Mouse (Mus musculus): ENCODE data around the gene Pax7. TPM values are rescaled to one million over a fixed set of nuclear protein-coding genes. Genes with fewer than 3 reads are reported as not detected.
A peak's percentile ranks its signal among the peaks of the same experiment; 100 is the strongest.

Pax7 gene
- polyA plus RNA-seq, 1 experiment = 0.37 TPM

DNA sequence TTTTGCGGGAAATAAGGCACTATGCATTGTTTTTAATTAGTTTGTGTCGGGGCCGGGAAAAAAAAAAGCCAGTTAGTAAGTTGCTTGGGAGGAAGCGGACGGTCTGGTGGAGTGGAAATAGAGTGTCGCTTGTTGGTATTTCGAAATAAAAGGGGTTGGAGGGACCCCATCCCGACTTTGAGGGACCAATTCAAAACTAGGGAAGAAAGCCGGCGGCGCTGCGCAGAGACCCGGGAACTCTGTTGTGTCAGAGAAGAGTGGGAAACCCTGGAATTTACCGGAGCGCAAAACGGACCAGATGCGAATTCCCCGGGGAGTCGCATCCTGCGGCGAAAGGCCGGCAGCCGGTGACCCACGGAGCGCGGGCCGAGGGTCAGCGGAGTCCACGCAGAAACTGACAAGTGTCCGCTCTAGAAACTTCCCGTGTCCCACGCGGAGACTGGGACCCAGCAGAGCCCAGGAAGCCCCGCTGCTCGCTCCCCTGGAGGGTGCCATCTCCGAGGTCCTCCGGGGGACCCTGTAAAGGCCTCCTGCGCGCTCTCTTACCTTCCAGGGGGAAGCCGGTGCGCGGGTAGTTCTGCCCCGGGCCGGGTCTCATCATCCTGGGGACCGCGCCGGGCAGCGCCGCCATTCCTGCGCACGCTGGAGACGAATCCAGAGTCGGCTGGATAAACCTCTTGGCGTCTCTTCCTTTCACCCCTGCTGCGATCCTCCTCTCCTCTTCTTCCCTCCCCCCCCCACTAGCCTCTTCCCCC lies 870 bp downstream of the Pax7 start:
- Histone ChIP-seq H3K4me2 (ENCODE audit: low read depth) (peak overlapping the region; percentile 60), H3K36me3 (ENCODE audit: control insufficient read depth, insufficient read depth) (no peaks in the 10 kb centered on the region), H3K27me3 (ENCODE audit: control insufficient read depth, insufficient read depth, insufficient read length) (peaks cover 47% of the 10 kb centered on the region)

DNA sequence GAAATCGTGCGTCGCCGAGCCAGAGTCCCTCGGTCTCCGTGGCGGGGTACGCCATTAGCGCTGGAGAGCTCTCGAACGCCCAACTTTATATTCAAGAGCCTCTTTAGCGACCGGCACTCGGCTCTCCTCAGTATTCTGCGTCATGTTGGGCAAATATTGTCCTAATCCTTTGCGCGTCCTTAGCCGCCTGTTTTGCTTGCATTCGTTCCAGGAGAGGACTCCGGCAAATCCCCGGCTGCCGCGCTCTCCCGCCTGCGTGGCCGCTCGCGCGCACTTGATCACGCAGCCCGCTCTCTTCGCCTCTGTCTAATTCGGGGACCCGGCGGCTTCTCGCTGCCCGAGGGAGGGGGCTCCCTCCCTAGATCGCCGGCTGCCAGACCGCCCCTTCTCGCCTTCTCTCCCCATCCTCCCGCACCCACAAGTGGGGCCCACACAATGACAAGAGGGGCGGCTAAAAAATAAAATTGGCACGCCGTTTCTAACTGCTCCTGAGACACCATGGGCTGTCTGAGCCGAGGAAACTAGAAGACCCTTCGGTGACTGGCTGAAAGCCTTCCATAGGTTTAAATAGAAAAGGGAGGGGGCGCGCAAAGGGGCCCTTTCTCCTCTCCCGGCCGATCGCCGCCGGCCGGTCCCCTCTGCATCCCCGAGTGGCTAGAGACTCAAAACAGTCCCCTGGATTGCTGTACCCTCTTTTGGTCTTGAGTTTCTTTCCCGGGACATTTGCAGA lies 1.7 kb downstream of the Pax7 start:
- Histone ChIP-seq H3K4me3 (peak overlapping the region; percentile 11), H3K4me2 (ENCODE audit: low read depth) (peak overlapping the region; percentile 60), H3K36me3 (ENCODE audit: control insufficient read depth, insufficient read depth) (no peaks in the 10 kb centered on the region), H3K27me3 (ENCODE audit: control insufficient read depth, insufficient read depth, insufficient read length) (peaks cover 47% of the 10 kb centered on the region), H3K79me2 (ENCODE audit: control insufficient read depth, insufficient read depth) (no peaks in the 10 kb centered on the region), H3ac (ENCODE audit: control insufficient read depth, insufficient read length) (no peak overlapping the region)
- no peak for TF ChIP-seq TCF12 (IDR thresholded peaks at IDR 0.05; ENCODE audit: insufficient read depth, poor library complexity, severe bottlenecking)
- no peak for TF ChIP-seq MYOG (IDR thresholded peaks at IDR 0.05; ENCODE audit: control insufficient read depth in 1 of 3, insufficient read depth in 1 of 3, insufficient read length in 2 of 3, low read depth in 2 of 3)
- TF ChIP-seq POLR2A (IDR thresholded peaks at IDR 0.05; ENCODE audit: insufficient read length, low read depth) = no peak
- TF ChIP-seq MYOD1 (IDR thresholded peaks at IDR 0.05; ENCODE audit: control insufficient read depth in 1 of 3, insufficient read length in 2 of 3, low read depth in 2 of 3) = no peak
- no peak for TF ChIP-seq CEBPB (IDR thresholded peaks at IDR 0.05; ENCODE audit: insufficient read depth, poor library complexity, severe bottlenecking)
- no peak for TF ChIP-seq SRF (IDR thresholded peaks at IDR 0.05; ENCODE audit: control insufficient read depth, insufficient read length, low read depth)
- TF ChIP-seq REST (IDR thresholded peaks at IDR 0.05; ENCODE audit: insufficient read depth, insufficient read length) = no peak
- no peak for TF ChIP-seq POLR2AphosphoS2 (IDR thresholded peaks at IDR 0.05; ENCODE audit: insufficient read length, low read depth)
- no peak for TF ChIP-seq MAX (IDR thresholded peaks at IDR 0.05; ENCODE audit: low read depth)
- TF ChIP-seq E2F4 (IDR thresholded peaks at IDR 0.05; ENCODE audit: insufficient read depth) = no peak
- TF ChIP-seq USF1 (IDR thresholded peaks at IDR 0.05; ENCODE audit: low read depth) = no peak
- TF ChIP-seq TCF3 (IDR thresholded peaks at IDR 0.05; ENCODE audit: insufficient read length, low read depth) = no peak

More for the DNA sequence above, 870 bp downstream of the Pax7 start:
- TF ChIP-seq CEBPB (IDR thresholded peaks at IDR 0.05; ENCODE audit: insufficient read depth, poor library complexity, severe bottlenecking) = no peak
- H3ac ChIP-seq (ENCODE audit: control insufficient read depth, insufficient read length) = no peak overlapping the region
- H3K4me3 ChIP-seq = peak overlapping the region; percentile 11
- no peaks in the 10 kb centered on the region for H3K79me2 ChIP-seq (ENCODE audit: control insufficient read depth, insufficient read depth)

DNA sequence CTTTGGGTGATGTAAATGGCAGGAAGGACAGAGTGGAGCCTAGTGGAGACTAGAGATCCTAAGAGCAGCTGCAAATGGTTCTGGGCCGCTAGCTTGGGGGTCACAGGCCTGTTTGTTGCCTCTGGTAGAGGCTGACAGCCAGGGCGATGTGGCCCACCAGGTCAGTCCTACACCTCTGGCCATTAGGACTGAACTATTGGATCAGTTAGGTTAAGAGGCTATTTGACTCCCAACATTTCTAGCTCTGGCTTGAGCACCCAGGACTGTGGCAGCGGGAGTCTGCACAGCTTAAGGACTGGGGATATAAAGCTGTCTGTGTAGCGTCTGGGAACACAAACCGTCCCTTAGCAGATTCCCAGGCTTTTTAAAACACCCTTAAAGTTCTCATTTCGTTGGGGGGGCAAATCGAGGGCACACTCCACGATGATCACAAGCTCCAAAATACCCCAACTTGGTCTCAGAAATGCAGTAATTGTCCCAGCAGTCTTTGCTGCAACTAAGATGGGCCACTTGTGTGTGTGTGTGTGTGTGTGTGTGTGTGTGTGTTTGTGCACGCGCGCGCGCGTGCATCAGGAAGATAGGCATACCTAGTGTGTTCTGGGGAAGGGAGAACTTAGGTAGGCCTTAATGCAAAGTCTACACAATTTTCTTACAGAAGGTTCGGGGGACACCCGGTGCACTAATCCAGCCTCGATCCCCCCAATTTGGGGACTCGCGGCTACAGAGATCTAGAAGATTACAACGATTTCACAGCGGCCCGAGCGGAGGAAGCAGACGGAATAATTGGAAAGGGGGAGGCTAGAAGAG lies 2.5 kb downstream of the Pax7 start:
- no peaks in the 10 kb centered on the region for H3K79me2 ChIP-seq (ENCODE audit: control insufficient read depth, insufficient read depth)
- no peaks in the 10 kb centered on the region for H3K36me3 ChIP-seq (ENCODE audit: control insufficient read depth, insufficient read depth)
- H3K4me2 ChIP-seq (ENCODE audit: low read depth) = peak overlapping the region; percentile 6
- peaks cover 47% of the 10 kb centered on the region for H3K27me3 ChIP-seq (ENCODE audit: control insufficient read depth, insufficient read depth, insufficient read length)
- peak overlapping the region; percentile 11 for H3K4me3 ChIP-seq
- TF ChIP-seq E2F4 (IDR thresholded peaks at IDR 0.05; ENCODE audit: insufficient read depth) (no peak), MAX (IDR thresholded peaks at IDR 0.05; ENCODE audit: low read depth) (no peak), USF1 (IDR thresholded peaks at IDR 0.05; ENCODE audit: low read depth) (no peak), MYOD1 (IDR thresholded peaks at IDR 0.05; ENCODE audit: control insufficient read depth in 1 of 3, insufficient read length in 2 of 3, low read depth in 2 of 3) (no peak), SRF (IDR thresholded peaks at IDR 0.05; ENCODE audit: control insufficient read depth, insufficient read length, low read depth) (no peak), MYOG (IDR thresholded peaks at IDR 0.05; ENCODE audit: control insufficient read depth in 1 of 3, insufficient read depth in 1 of 3, insufficient read length in 2 of 3, low read depth in 2 of 3) (no peak), POLR2AphosphoS2 (IDR thresholded peaks at IDR 0.05; ENCODE audit: insufficient read length, low read depth) (no peak), CEBPB (IDR thresholded peaks at IDR 0.05; ENCODE audit: insufficient read depth, poor library complexity, severe bottlenecking) (no peak), POLR2A (IDR thresholded peaks at IDR 0.05; ENCODE audit: insufficient read length, low read depth) (no peak), TCF12 (IDR thresholded peaks at IDR 0.05; ENCODE audit: insufficient read depth, poor library complexity, severe bottlenecking) (no peak), REST (IDR thresholded peaks at IDR 0.05; ENCODE audit: insufficient read depth, insufficient read length) (no peak)
- no peak overlapping the region for H3ac ChIP-seq (ENCODE audit: control insufficient read depth, insufficient read length)

DNA sequence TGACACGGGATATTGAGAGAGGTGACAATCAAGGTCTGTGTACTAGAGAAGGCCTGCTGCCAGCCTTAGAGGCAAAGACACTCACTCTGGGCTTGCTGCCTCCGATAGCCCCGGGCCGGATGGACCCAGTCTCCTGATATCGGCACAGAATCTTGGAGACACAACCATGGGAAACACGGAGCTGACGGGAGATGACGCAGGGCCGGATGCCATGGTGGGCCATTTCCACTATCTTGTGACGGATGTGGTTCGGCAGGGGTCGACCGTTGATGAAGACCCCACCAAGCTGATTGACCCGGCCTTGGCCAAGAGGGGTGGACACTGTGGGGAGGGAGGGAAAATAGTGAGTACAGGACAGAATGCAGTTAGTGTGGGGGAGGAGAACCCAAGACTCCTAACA lies 3.3 kb downstream of the Pax7 start:
- TF ChIP-seq CEBPB (IDR thresholded peaks at IDR 0.05; ENCODE audit: insufficient read depth, poor library complexity, severe bottlenecking) (no peak), POLR2A (IDR thresholded peaks at IDR 0.05; ENCODE audit: insufficient read length, low read depth) (no peak), MYOD1 (IDR thresholded peaks at IDR 0.05; ENCODE audit: control insufficient read depth in 1 of 3, insufficient read length in 2 of 3, low read depth in 2 of 3) (no peak)
- no peak overlapping the region for H3ac ChIP-seq (ENCODE audit: control insufficient read depth, insufficient read length)
- H3K4me2 ChIP-seq (ENCODE audit: low read depth) = no peak overlapping the region
- H3K79me2 ChIP-seq (ENCODE audit: control insufficient read depth, insufficient read depth) = no peaks in the 10 kb centered on the region
- no peaks in the 10 kb centered on the region for H3K36me3 ChIP-seq (ENCODE audit: control insufficient read depth, insufficient read depth)
- no peak overlapping the region for H3K4me3 ChIP-seq
- H3K27me3 ChIP-seq (ENCODE audit: control insufficient read depth, insufficient read depth, insufficient read length) = peaks cover 52% of the 10 kb centered on the region

Measured in myocyte (in vitro differentiated cells).